Mouse (Mus musculus) G1E (cell line): ENCODE data around the gene H2-DMa.

Source experiments
- CTCF ChIP-seq: IDR thresholded peaks from 2 replicates; pipeline ENCODE4 v1.5.1; 2012; ENCODE audit warnings: low read depth, low read length, inconsistent platforms, mixed read lengths
- GATA1 ChIP-seq: IDR thresholded peaks from 2 replicates; pipeline ENCODE4 v1.6.1; 2012; ENCODE audit warnings: borderline replicate concordance, low read length, inconsistent platforms, mixed read lengths
- POLR2AphosphoS5 ChIP-seq: IDR thresholded peaks from 2 replicates; pipeline ENCODE4 v1.6.1; 2012; ENCODE audit warnings: low read depth, low read length, inconsistent platforms; ENCODE audit not compliant: insufficient replicate concordance

GRCm38 (mm10) chr17:34133289-34133688 is 13.9 kb downstream of the H2-DMa start:
- no peak for TF ChIP-seq CTCF
- TF ChIP-seq POLR2AphosphoS5, result no peak
- TF ChIP-seq GATA1, result no peak
